Mouse (Mus musculus): Measurements from ENCODE around the gene Rbm14.
"Not testable (repeated sequence)": the region's sequence is repeated elsewhere in the genome, so short reads cannot be mapped to it uniquely, and the experiment has no call there.

Rbm14 gene

DNA sequence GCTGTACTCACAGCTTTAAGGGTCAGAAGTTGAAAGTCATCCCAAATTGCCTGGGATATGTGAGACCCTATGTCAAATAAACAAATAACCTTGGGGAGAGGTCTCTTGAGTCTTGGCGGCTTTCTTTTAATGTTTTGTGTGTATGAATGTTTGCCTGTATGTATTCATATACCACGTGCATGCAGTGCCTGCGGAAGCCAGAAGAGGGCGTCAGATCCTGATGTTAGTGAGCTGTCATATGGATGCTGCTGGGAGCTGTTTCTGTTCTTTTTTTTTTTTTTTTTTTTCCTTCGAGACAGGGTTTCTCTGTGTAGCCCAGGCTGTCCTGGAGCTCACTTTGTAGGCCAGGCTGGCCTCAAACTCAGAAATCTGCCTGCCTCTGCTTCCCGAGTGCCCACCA lies 1.6 kb upstream of the Rbm14 start:
- no peak for DNase-seq (ENCODE audit: low spot score in 2 of 2)

DNA sequence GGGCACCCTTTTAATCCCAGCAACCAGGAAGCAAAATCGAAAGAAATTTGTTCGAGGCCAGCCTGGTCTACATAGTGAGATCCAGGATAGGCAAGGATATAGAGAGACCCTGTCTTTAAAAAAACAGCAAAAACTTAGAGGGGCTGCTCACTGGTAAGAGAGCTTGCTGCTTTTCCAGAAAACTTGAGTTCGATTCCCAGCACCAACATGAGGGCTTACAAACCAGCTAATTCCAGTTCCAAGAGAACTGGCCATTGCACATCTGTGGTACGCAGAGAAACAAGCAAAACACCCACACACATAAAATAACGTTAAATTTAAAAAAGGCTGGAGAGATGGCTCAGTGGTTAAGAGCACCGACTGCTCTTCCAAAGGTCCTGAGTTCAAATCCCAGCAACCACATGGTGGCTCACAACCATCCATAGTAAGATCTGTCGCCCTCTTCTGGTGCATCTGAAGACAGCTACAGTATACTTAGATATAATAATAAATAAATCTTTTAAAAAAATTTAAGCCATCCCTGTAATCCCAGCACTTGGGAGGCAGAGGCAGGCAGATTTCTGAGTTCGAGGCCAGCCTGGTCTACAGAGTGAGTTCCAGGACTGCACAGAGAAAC lies 1.0 kb upstream of the Rbm14 start:
- not testable (repeated sequence) for DNase-seq (ENCODE audit: low spot score in 2 of 2)

- no peak for DNase-seq (ENCODE audit: low spot score in 2 of 2)
Measured at GRCm38 (mm10) chr19:4811909-4812242, 442 bp upstream of the Rbm14 start.

GRCm38 (mm10) chr19:4810746-4811062 lies 730 bp downstream of the Rbm14 start:
- DNase-seq (ENCODE audit: low spot score in 2 of 2): no peak

GRCm38 (mm10) chr19:4810309-4810708 lies 1.1 kb downstream of the Rbm14 start:
- no peak for DNase-seq (ENCODE audit: low spot score in 2 of 2)

- no peak for DNase-seq (ENCODE audit: low spot score in 2 of 2)
Measured at GRCm38 (mm10) chr19:4803283-4803682, 8.2 kb downstream of the Rbm14 start.

- DNase-seq (ENCODE audit: low spot score in 2 of 2): no peak
Measured at GRCm38 (mm10) chr19:4802691-4803091, 8.7 kb downstream of the Rbm14 start.

DNA sequence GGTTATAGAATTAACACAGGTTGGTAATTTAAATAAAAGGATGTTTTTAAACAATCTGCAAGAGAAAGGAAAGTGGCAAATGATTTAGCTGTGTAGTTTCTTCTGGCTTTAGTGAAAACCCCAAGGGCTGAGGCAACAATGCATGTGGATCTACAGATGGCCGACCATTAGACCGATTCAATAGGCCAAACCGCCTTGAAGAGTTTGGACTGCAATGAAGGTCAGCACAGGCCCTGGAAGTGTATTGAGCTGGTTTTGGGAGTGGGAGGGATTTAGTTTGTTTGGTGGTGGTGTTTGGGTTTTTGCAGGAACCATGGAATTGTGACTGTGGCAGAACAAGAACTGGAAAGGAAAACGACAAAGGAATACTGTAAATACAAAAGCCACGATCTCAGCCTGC lies 12.4 kb downstream of the Rbm14 start:
- DNase-seq (ENCODE audit: low spot score in 2 of 2): no peak

DNA sequence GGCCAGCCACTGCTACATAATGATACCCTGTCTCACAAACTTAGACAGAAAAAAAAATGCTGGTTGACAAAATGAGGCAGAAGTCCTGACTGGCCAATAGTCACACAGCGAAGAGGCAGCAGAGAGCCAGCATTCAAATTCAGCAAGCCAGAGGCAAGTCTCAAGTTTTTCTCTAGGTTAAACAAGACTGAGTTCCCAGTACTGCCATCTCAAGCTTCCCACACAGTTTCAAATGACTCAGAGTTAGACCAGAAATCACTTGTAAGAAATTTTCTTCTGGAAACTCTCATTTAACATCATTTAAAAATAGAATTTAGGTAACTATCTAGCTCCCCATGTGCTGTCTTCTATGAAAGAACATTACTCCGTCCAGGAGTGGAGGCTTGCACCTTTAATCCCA lies 13.6 kb downstream of the Rbm14 start:
- DNase-seq (ENCODE audit: low spot score in 2 of 2): no peak

DNA sequence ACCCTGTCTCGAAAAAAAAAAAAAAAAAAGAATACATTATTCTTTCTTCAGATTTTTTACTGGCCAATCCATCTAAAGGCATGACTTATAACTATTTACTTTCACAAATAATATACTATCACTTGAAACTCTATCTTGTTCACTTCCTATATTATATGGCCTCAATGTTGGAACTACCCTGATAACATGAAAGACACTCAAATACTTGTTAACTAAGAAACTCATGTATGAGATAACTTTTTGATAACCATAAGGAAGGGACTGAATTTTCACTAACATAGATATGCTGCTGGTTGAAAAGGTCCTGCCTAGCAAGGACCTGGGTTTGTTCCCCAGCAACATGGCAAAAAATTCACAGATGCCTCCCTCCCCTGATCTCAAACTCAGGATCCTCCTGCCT lies 15.5 kb downstream of the Rbm14 start:
- no peak for DNase-seq (ENCODE audit: low spot score in 2 of 2)

- peak; percentile 97 to 98 for DNase-seq (ENCODE audit: low spot score in 2 of 2)
Measured at GRCm38 (mm10) chr19:4793831-4794422, 17.5 kb downstream of the Rbm14 start, which contains the start of gene Rbm4. Gene Rbm4 (minus strand): TSS chr19:4793901.

GRCm38 (mm10) chr19:4793281-4793830 lies 18.1 kb downstream of the Rbm14 start:
- DNase-seq (ENCODE audit: low spot score in 2 of 2): no peak

- no peak for DNase-seq (ENCODE audit: low spot score in 2 of 2)
Measured at GRCm38 (mm10) chr19:4786313-4786712, 25.1 kb downstream of the Rbm14 start.

GRCm38 (mm10) chr19:4785206-4785605 lies 26.2 kb downstream of the Rbm14 start:
- no peak for DNase-seq (ENCODE audit: low spot score in 2 of 2)

GRCm38 (mm10) chr19:4782891-4783290 lies 28.5 kb downstream of the Rbm14 start:
- DNase-seq (ENCODE audit: low spot score in 2 of 2): no peak

DNA sequence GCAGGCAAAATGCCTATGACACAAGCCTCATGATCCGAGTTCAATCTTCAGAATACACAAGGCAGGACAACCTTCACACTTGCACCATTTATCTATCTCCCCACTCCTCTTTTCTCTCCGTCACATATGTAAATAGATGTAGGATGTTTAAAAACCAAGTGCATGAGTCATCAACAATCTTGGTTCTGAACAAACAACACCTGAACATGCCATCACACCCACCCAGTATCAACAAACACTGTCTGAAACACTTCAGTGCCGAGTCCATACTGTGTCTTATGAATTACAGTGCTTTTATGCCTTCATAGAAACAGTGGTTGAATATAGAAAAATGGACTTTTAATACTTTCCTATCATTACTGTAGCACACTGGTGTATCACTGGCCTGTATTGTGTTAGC lies 38.6 kb downstream of the Rbm14 start:
- no peak for DNase-seq (ENCODE audit: low spot score in 2 of 2)

- DNase-seq (ENCODE audit: low spot score in 2 of 2): no peak
Measured at GRCm38 (mm10) chr19:4767507-4768148, 43.8 kb downstream of the Rbm14 start.

DNA sequence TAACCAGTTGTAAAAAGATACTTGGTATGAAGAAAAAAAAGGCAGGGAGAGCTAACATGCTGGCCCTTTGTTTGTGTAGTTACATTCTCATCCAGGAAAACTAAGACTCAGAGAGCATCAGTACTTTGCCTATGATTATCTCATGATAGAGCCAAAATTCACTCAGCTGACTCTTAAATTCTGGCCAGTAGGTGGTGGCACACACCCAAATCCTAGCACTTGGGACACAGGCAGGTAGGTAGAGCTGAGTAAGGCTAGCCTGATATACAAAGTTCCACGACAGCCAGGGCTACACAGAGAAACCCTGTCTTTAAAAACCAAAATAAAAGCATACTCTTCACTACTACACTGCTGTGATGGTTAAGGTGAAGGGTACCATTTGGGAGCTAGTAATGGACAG lies 48.6 kb downstream of the Rbm14 start:
- no peak for DNase-seq (ENCODE audit: low spot score in 2 of 2)

DNA sequence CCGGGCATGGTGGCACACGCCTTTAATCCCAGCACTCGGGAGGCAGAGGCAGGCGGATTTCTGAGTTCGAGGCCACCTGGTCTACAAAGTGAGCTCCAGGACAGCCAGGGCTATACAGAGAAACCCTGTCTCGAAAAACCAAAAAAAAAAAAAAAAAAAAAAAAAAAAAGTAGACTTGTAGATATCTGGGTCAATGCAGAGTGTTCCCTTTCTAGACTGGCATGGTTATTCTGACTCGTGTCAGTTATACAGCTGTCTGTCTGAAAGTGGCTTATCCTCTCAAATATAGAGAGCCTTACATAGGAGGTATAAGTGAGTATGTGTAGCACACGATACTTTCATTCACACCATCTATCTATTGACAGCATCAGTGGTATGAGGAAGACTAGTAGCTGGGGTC lies 50.9 kb downstream of the Rbm14 start:
- DNase-seq (ENCODE audit: low spot score in 2 of 2): not testable (repeated sequence)

- DNase-seq (ENCODE audit: low spot score in 2 of 2): no peak
Measured at GRCm38 (mm10) chr19:4756921-4757320, 54.5 kb downstream of the Rbm14 start.

GRCm38 (mm10) chr19:4756193-4756911 lies 55.1 kb downstream of the Rbm14 start, which contains the start of gene Rbm4b:
Gene Rbm4b (plus strand): TSS chr19:4756497.
- peak; percentile 98 for DNase-seq (ENCODE audit: low spot score in 2 of 2)

- peak; percentile 80 to 86 for DNase-seq (ENCODE audit: low spot score in 2 of 2)
Measured at GRCm38 (mm10) chr19:4755565-4756192, 55.8 kb downstream of the Rbm14 start.
